Mouse (Mus musculus) lung, adult 10 weeks (tissue): Measurements from ENCODE around the gene Smarca5. TPM values are rescaled to one million over a fixed set of nuclear protein-coding genes. Genes with fewer than 3 reads are reported as not detected.

Experiments used
- polyA plus RNA-seq: library from polyadenylated mRNA; stranded (reverse); fragments of 350-450 nt; fragmentation: Illumina TruSeq; extraction: RNeasy Lipid Tissue Mini Kit (QIAGEN cat#74804); gene quantifications from one replicate; pipeline ENCODE4 v1.2.3, GENCODE M21; 2014; ENCODE audit warnings: low read depth, low replicate concordance; ENCODE audit not compliant: insufficient read depth

Smarca5 gene
- polyA plus RNA-seq, result 16.0 TPM

DNA sequence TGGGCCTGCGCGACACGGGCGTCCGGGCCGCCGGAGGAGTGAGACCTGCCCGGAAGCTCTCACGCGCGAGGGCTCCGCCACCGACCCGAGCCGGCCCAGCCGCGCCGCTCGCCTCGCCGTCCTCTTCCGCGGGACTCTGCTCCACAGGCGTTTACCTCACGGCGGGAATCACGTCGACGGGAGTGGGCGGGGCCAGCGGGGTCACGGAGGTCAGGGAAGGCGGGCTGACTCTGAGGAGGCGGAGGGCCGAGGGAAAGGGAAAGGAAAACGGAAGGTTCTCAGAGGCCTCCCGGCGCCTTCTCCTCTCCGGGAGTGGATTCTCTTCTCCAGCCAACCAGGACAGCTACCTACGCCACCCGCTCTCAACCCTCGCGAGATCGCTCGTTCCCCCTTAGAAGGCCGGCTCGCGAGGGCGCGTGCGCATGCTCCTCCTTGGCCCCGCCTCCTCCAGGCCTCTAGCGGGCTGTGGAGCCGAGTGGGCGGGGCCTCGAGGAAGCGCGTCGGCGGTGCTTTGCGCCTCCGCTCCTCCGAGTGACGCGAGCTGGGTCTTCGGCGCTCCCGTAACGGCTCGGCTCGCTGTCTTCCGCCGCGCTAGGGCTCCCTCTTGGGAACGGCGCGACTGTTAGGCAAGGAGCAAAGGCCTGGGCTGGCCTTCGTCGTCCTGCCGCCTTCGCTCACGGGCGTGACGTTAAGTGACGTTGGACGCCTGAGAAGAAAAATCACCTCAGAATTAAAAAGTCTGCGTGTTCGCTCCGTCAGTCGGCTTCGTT is at the start of gene Smarca5:
Gene Smarca5 (minus strand): TSS at position 343 of the 770 bp plus-strand sequence.

Other genes with a start within 250 kb of the Smarca5 start
- 0.49 TPM for gene Gypa, start 245.7 kb downstream of the Smarca5 start, polyA plus RNA-seq
- 0.04 TPM for gene Frem3, start 128.4 kb downstream of the Smarca5 start, polyA plus RNA-seq
- gene Gab1, start 141.0 kb upstream of the Smarca5 start, polyA plus RNA-seq, result 15.0 TPM